Mouse (Mus musculus) brown adipose tissue, adult 24 weeks (tissue): ENCODE data around the gene Krt12. TPM values are rescaled to one million over a fixed set of nuclear protein-coding genes. Genes with fewer than 3 reads are reported as not detected.

Source experiments
- H3K27ac ChIP-seq: fragments of 200-500 bp; replicated peaks from 2 replicates; pipeline ENCODE4 v1.5.1; 2012; ENCODE audit warnings: low read depth, mild to moderate bottlenecking, low read length
- H3K4me1 ChIP-seq: fragments of 200-500 bp; 2 replicates; pipeline ENCODE4 v1.6.1; 2012; ENCODE audit warnings: low read length, mixed read lengths; ENCODE audit not compliant: control insufficient read depth, insufficient read depth, insufficient read length
- H3K4me3 ChIP-seq: fragments of 200-500 bp; 2 replicates; pipeline ENCODE4 v1.5.1; 2012; ENCODE audit warnings: low read depth, mild to moderate bottlenecking, low read length, moderate library complexity; ENCODE audit not compliant: insufficient read depth
- polyA plus RNA-seq: library from polyadenylated mRNA; stranded (reverse); fragments of >200 nt; gene quantifications from 2 replicates; pipeline ENCODE4 v1.2.4, GENCODE M21; 2012; ENCODE audit not compliant: missing spikeins, insufficient read depth, insufficient read length

Gene Krt12
- polyA plus RNA-seq, 1 experiment, result not detected

- Histone ChIP-seq H3K4me1 (no peaks in the 10 kb centered on the region), H3K4me3 (no peak overlapping the region), H3K27ac (no peak overlapping the region)
Observed at GRCm38 (mm10) chr11:99417819-99418218, 4.2 kb downstream of the Krt12 start.

GRCm38 (mm10) chr11:99416902-99417301 lies 5.2 kb downstream of the Krt12 start:
- H3K4me1 ChIP-seq, result no peaks in the 10 kb centered on the region
- H3K4me3 ChIP-seq, result no peak overlapping the region
- no peak overlapping the region for H3K27ac ChIP-seq

GRCm38 (mm10) chr11:99414463-99415147 lies 7.5 kb downstream of the Krt12 start:
- Histone ChIP-seq H3K4me3 (no peak overlapping the region), H3K4me1 (no peaks in the 10 kb centered on the region), H3K27ac (no peak overlapping the region)

GRCm38 (mm10) chr11:99413247-99413646 lies 8.8 kb downstream of the Krt12 start:
- Histone ChIP-seq H3K27ac (no peak overlapping the region), H3K4me3 (no peak overlapping the region), H3K4me1 (no peaks in the 10 kb centered on the region)

GRCm38 (mm10) chr11:99406186-99406585 lies 15.9 kb downstream of the Krt12 start:
- H3K27ac ChIP-seq, result no peak overlapping the region
- H3K4me1 ChIP-seq, result no peaks in the 10 kb centered on the region
- H3K4me3 ChIP-seq, result no peak overlapping the region

GRCm38 (mm10) chr11:99399956-99400549 lies 22.0 kb downstream of the Krt12 start:
- Histone ChIP-seq H3K27ac (no peak overlapping the region), H3K4me1 (no peaks in the 10 kb centered on the region), H3K4me3 (no peak overlapping the region)

- H3K27ac ChIP-seq, result no peak overlapping the region
- H3K4me1 ChIP-seq, result no peaks in the 10 kb centered on the region
- no peak overlapping the region for H3K4me3 ChIP-seq
Observed at GRCm38 (mm10) chr11:99398832-99399231, 23.2 kb downstream of the Krt12 start.

GRCm38 (mm10) chr11:99398084-99398483 lies 24.0 kb downstream of the Krt12 start:
- Histone ChIP-seq H3K4me3 (no peak overlapping the region), H3K27ac (no peak overlapping the region), H3K4me1 (no peaks in the 10 kb centered on the region)

- no peak overlapping the region for H3K27ac ChIP-seq
- H3K4me1 ChIP-seq, result no peaks in the 10 kb centered on the region
- no peak overlapping the region for H3K4me3 ChIP-seq
Observed at GRCm38 (mm10) chr11:99396661-99397060, 25.4 kb downstream of the Krt12 start.

- Histone ChIP-seq H3K27ac (no peak overlapping the region), H3K4me1 (no peaks in the 10 kb centered on the region), H3K4me3 (no peak overlapping the region)
Observed at GRCm38 (mm10) chr11:99396034-99396433, 26.0 kb downstream of the Krt12 start.

- H3K27ac ChIP-seq, result no peak overlapping the region
- H3K4me3 ChIP-seq, result no peak overlapping the region
- H3K4me1 ChIP-seq, result no peaks in the 10 kb centered on the region
Observed at GRCm38 (mm10) chr11:99392492-99392891, 29.6 kb downstream of the Krt12 start.

GRCm38 (mm10) chr11:99391375-99391774 lies 30.7 kb downstream of the Krt12 start:
- Histone ChIP-seq H3K27ac (no peak overlapping the region), H3K4me1 (no peaks in the 10 kb centered on the region)

GRCm38 (mm10) chr11:99390866-99391265 lies 31.2 kb downstream of the Krt12 start:
- no peak overlapping the region for H3K4me3 ChIP-seq
- no peak overlapping the region for H3K27ac ChIP-seq

More at GRCm38 (mm10) chr11:99391375-99391774, 30.7 kb downstream of the Krt12 start:
- H3K4me3 ChIP-seq, result no peak overlapping the region

GRCm38 (mm10) chr11:99389264-99389663 lies 32.8 kb downstream of the Krt12 start, which contains the start of gene Krt10:
TSS of gene Krt10 (minus strand) at chr11:99389364.
- Histone ChIP-seq H3K27ac (no peak within 1 kb of the TSS), H3K4me1 (no peaks in the 10 kb centered on the region), H3K4me3 (no peak within 1 kb of the TSS)

More at GRCm38 (mm10) chr11:99390866-99391265, 31.2 kb downstream of the Krt12 start:
- H3K4me1 ChIP-seq, result no peaks in the 10 kb centered on the region

- Histone ChIP-seq H3K4me1 (no peaks in the 10 kb centered on the region), H3K4me3 (no peak overlapping the region), H3K27ac (no peak overlapping the region)
Observed at GRCm38 (mm10) chr11:99388661-99389060, 33.4 kb downstream of the Krt12 start.
